Mouse (Mus musculus) intestine, embryonic 16.5 days (tissue): Measurements from ENCODE around the gene Acsbg1. TPM values are rescaled to one million over a fixed set of nuclear protein-coding genes. Genes with fewer than 3 reads are reported as not detected.

Experiments used
- ATAC-seq: fragments of 200-750 bp; cut with Nextera tagmentation; 2 replicates; pipeline ENCODE4 v1.8.0; 2017; ENCODE audit warnings: moderate TSS enrichment, moderate library complexity
- H3K27ac ChIP-seq: fragments of 300-500 bp; sonication (generic); 2 replicates; pipeline ENCODE4 v1.5.1; 2014; ENCODE audit warnings: mild to moderate bottlenecking, low read length
- H3K27me3 ChIP-seq: fragments of 300-500 bp; sonication (generic); replicated peaks from 2 replicates; pipeline ENCODE4 v1.6.1; 2014; ENCODE audit warnings: low read length, control low read depth, mixed read lengths; ENCODE audit not compliant: control insufficient read depth, insufficient read depth
- H3K36me3 ChIP-seq: fragments of 300-500 bp; sonication (generic); 2 replicates; pipeline ENCODE4 v1.6.1; 2014; ENCODE audit warnings: low read length, control low read depth; ENCODE audit not compliant: control insufficient read depth, insufficient read depth
- H3K4me1 ChIP-seq: fragments of 300-500 bp; sonication (generic); 2 replicates; pipeline ENCODE4 v1.6.1; 2014; ENCODE audit warnings: low read length, control low read depth, mixed read lengths; ENCODE audit not compliant: control insufficient read depth, insufficient read depth
- H3K4me2 ChIP-seq: fragments of 300-500 bp; sonication (generic); 2 replicates; pipeline ENCODE4 v1.6.1; 2014; ENCODE audit warnings: low read depth, low read length, control low read depth
- H3K4me3 ChIP-seq: fragments of 300-500 bp; sonication (generic); 2 replicates; pipeline ENCODE4 v1.5.1; 2014; ENCODE audit warnings: mild to moderate bottlenecking, low read length
- H3K9ac ChIP-seq: fragments of 300-500 bp; sonication (generic); 2 replicates; pipeline ENCODE4 v1.6.1; 2014; ENCODE audit warnings: low read depth, low read length
- H3K9me3 ChIP-seq: fragments of 300-500 bp; sonication (generic); 2 replicates; pipeline ENCODE4 v1.6.1; 2016; ENCODE audit warnings: low read length, control low read depth; ENCODE audit not compliant: control insufficient read depth
- WGBS: fragments of 180-500 bp; shearing (Covaris S2); extraction: QIAGEN DNeasy Blood & Tissue Kit; methylation state at CpG from one replicate; pipeline ENCODE4 v1.1.7; 2014; 5-methylcytosine and 5-hydroxymethylcytosine counted together
- polyA plus RNA-seq: library from polyadenylated mRNA; unstranded; fragments of >200 nt; fragmentation: Nextera tagmentation; extraction: Ambion mirVana; gene quantifications from 2 replicates; pipeline ENCODE4 v1.2.1, GENCODE M21; 2015

Gene Acsbg1
- polyA plus RNA-seq, 1 experiment from 2014 or later, result 0.91 TPM

DNA sequence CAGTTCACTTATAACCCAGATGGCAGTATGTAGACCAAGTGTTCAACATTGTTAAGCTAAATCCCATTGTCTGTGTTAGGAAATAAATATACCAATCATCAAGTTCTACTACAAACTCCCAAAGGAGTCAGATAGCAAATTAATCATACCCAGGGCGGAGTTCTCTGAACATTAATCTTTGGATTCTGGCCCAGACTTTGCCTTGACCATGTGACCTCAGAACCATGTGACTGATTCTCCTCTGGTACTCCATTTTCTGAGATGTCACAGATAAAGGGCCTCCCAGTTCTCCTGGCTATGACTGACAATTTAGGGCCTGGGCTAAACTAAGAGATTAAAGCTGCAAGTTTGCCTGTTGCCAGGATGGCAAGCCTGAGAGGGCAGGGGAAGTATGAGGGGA, 12.3 kb downstream of the Acsbg1 start:
- WGBS, result 84% methylated on average over 1 of the region's 1 CpGs
- ATAC-seq, result no peak

DNA sequence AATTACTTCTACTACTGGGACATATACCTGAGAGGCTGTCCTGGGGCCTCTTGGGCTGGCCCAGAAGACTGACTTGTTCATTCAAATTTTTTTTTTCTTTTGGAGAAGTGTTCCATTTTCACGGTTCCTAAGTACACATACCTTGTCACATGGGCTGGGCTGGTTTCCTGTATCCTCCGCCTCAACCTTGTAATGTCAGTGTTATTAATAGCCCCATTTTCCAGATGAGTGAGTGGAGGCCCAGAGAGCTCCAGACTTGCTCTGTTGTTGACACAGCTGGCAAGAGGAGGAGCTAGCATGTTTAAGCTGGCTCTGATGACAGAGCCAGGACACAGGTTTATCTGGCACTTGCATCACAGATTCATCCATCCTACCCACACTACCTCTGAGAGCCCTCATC, 14.2 kb downstream of the Acsbg1 start:
- no peak overlapping the region for H3K27ac ChIP-seq
- H3K36me3 ChIP-seq, result no peaks in the 10 kb centered on the region
- no peak for ATAC-seq
- WGBS, result 55% methylated on average over 2 of the region's 2 CpGs
- H3K4me2 ChIP-seq, result no peak overlapping the region
- H3K4me1 ChIP-seq, result no peaks in the 10 kb centered on the region
- H3K4me3 ChIP-seq, result no peak overlapping the region
- no peaks in the 10 kb centered on the region for H3K9me3 ChIP-seq
- no peak overlapping the region for H3K9ac ChIP-seq
- no peaks in the 10 kb centered on the region for H3K27me3 ChIP-seq

More for the DNA sequence above, 12.3 kb downstream of the Acsbg1 start:
- H3K27ac ChIP-seq, result no peak overlapping the region
- H3K9ac ChIP-seq, result no peak overlapping the region
- no peaks in the 10 kb centered on the region for H3K9me3 ChIP-seq
- H3K4me1 ChIP-seq, result no peaks in the 10 kb centered on the region
- no peaks in the 10 kb centered on the region for H3K27me3 ChIP-seq
- no peak overlapping the region for H3K4me3 ChIP-seq
- no peaks in the 10 kb centered on the region for H3K36me3 ChIP-seq
- no peak overlapping the region for H3K4me2 ChIP-seq

DNA sequence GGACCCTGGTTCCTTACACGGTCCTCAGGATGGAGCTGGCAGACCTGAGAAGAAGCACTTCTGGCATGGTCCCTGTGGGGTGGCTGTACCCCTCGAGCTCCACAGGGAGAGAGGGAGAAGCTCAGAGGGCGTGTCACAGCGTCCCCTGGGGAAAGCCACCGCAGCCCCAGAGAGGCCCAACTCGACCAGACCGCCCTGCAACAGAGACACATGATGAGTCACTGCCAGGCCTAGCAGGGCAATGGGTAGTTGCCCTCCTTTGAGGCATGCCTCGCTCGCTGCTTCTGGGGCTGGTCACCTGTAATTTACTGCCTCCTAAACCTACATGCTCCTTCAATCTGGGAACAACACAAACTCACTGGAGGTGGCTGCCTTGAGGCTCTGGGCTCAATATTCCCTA, 15.4 kb downstream of the Acsbg1 start:
- Histone ChIP-seq H3K27me3 (no peaks in the 10 kb centered on the region), H3K9ac (no peak overlapping the region), H3K36me3 (no peaks in the 10 kb centered on the region), H3K9me3 (no peaks in the 10 kb centered on the region), H3K4me1 (no peaks in the 10 kb centered on the region), H3K27ac (no peak overlapping the region), H3K4me2 (no peak overlapping the region), H3K4me3 (no peak overlapping the region)
- 65% methylated on average over 9 of the region's 9 CpGs for WGBS
- no peak for ATAC-seq

DNA sequence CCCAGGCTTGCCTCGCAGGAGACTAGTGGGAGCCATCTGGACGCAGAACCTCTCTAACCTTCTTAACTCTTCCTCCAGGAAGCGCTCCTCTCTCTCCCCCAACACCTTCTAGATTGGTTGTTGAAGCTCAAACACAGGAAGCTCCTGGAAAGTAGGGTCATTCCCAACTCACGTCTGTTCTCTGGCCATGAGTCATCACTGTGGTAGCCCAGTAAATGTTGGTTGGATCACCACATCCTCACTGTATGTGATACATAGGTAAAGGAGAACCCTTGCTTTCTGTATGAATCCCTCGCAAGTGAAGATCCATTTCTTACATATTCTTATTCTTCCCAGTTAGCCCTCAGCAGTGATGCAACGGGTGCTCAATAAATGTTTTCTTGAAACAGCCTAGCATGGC, 16.1 kb downstream of the Acsbg1 start:
- no peak overlapping the region for H3K4me3 ChIP-seq
- no peak overlapping the region for H3K9ac ChIP-seq
- H3K27me3 ChIP-seq, result no peaks in the 10 kb centered on the region
- no peaks in the 10 kb centered on the region for H3K4me1 ChIP-seq
- no peaks in the 10 kb centered on the region for H3K9me3 ChIP-seq
- no peak overlapping the region for H3K27ac ChIP-seq
- no peaks in the 10 kb centered on the region for H3K36me3 ChIP-seq
- ATAC-seq, result no peak
- 84% methylated on average over 6 of the region's 6 CpGs for WGBS
- no peak overlapping the region for H3K4me2 ChIP-seq

DNA sequence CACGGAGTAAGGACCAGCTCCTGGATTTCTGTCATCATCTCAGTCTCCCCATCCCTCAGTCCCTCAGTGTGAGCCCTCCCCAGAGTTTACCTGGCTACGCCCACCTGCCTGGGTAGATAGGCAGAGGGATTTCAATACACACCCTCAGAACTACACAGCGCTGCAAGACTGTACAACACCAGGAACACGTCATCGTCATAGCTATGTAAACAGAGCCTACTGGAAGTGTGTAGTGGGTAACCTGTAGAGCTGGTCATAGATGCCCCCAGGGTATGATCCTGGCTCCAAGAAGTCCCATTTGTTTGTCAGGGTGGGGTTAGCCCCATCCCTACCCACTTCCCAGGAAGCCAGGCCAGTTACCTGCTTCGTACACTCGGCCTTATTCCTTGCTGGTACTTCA, 18.5 kb downstream of the Acsbg1 start:
- Histone ChIP-seq H3K4me1 (no peaks in the 10 kb centered on the region), H3K4me2 (no peak overlapping the region), H3K27ac (no peak overlapping the region), H3K36me3 (no peaks in the 10 kb centered on the region), H3K9me3 (no peaks in the 10 kb centered on the region), H3K27me3 (no peaks in the 10 kb centered on the region), H3K9ac (no peak overlapping the region), H3K4me3 (no peak overlapping the region)
- ATAC-seq, result no peak
- 79% methylated on average over 7 of the region's 7 CpGs for WGBS

DNA sequence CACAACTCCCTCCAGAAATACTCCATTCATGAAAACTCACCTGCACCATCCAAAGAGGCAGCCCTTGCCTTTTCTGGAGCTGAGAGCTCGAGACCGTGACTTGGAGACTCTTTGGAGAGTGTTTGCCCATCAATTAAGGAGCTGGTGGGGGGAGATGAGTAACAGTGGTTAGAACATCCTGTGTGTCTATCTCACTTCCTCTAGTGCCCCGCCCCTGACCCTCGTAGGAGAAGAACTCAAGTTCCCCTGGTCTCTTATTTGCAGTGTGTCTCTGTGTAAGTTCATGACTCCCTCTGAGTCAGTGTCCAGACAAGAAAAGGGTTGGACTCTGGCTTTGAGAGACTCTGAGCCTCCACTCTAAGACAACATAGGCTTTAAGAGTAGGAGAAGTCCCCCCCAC, 19.1 kb downstream of the Acsbg1 start:
- WGBS, result 68% methylated on average over 4 of the region's 4 CpGs
- Histone ChIP-seq H3K4me3 (no peak overlapping the region), H3K4me2 (no peak overlapping the region), H3K4me1 (no peaks in the 10 kb centered on the region), H3K9me3 (no peaks in the 10 kb centered on the region), H3K27ac (no peak overlapping the region), H3K9ac (no peak overlapping the region), H3K36me3 (no peaks in the 10 kb centered on the region), H3K27me3 (no peaks in the 10 kb centered on the region)
- ATAC-seq, result no peak

DNA sequence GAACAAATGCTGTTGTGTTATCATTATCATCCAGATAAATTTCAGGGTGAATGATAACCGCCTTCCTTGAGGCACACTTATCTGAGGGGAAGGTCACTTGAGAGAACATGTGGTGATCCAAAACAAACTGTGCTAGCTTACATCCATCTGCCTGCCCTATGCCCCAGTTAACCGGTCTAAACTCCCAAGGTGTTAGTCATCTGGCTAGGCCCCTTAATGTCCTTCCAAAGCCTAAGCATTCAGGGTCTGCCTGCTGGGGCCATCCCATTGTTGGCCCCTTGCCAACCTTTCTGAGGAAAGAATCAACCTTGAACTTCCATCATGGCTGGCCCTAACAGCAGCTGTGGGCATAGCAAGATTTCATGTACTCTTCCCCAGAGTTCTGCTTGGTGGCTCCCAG, 19.5 kb downstream of the Acsbg1 start:
- Histone ChIP-seq H3K4me1 (no peaks in the 10 kb centered on the region), H3K9ac (no peak overlapping the region), H3K27ac (no peak overlapping the region), H3K27me3 (no peaks in the 10 kb centered on the region), H3K36me3 (no peaks in the 10 kb centered on the region), H3K4me2 (no peak overlapping the region), H3K4me3 (no peak overlapping the region), H3K9me3 (no peaks in the 10 kb centered on the region)
- ATAC-seq, result no peak
- WGBS, result 62% methylated on average over 2 of the region's 2 CpGs

DNA sequence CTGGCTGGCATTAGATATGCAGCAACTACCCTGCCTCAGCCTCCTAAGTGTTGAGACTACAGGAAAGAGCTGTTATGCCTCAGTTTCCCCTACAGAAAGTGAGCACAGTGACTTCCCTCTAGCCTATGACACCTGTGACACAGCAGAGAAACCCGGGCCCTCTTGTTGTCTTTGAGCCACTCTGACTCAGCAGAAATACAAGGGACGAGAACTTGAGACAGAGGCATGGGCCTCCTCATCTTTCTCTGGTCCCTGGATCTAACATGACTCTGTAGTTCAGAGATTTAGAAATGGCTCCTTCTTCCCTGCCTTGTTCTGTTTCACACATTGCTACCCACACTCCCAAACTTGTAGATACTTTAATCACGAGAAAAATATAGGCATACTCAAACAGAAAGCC, 20.1 kb downstream of the Acsbg1 start:
- H3K36me3 ChIP-seq, result no peaks in the 10 kb centered on the region
- no peak overlapping the region for H3K4me3 ChIP-seq
- no peak overlapping the region for H3K4me2 ChIP-seq
- no peak overlapping the region for H3K9ac ChIP-seq
- H3K4me1 ChIP-seq, result no peaks in the 10 kb centered on the region
- 66% methylated on average over 3 of the region's 3 CpGs for WGBS
- no peak overlapping the region for H3K27ac ChIP-seq
- ATAC-seq, result no peak
- H3K9me3 ChIP-seq, result no peaks in the 10 kb centered on the region
- no peaks in the 10 kb centered on the region for H3K27me3 ChIP-seq

DNA sequence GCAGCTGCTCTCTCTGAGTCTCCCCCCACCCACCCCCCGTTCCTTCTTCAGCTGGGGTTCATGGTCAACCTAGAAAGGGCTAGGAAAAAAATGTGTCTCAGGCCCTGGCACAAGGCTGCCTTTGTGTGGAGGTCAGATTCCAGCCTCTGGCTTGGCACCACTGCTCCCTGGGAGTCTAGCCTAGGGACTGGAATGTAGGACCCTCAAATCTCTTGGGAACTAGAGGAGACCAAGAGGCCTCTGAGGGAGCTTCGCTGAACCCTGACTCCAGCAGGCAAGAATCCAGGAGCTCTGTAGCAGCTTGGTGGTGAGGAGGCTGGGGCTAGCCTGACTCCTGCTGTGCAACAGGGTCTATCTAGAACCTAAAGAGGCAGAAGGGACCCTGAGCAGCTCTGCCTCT, 22.5 kb downstream of the Acsbg1 start:
- Histone ChIP-seq H3K4me3 (no peak overlapping the region), H3K27ac (no peak overlapping the region), H3K36me3 (no peaks in the 10 kb centered on the region), H3K27me3 (no peaks in the 10 kb centered on the region), H3K9me3 (no peaks in the 10 kb centered on the region), H3K9ac (no peak overlapping the region), H3K4me2 (no peak overlapping the region), H3K4me1 (no peaks in the 10 kb centered on the region)
- 48% methylated on average over 2 of the region's 2 CpGs for WGBS
- ATAC-seq, result no peak

DNA sequence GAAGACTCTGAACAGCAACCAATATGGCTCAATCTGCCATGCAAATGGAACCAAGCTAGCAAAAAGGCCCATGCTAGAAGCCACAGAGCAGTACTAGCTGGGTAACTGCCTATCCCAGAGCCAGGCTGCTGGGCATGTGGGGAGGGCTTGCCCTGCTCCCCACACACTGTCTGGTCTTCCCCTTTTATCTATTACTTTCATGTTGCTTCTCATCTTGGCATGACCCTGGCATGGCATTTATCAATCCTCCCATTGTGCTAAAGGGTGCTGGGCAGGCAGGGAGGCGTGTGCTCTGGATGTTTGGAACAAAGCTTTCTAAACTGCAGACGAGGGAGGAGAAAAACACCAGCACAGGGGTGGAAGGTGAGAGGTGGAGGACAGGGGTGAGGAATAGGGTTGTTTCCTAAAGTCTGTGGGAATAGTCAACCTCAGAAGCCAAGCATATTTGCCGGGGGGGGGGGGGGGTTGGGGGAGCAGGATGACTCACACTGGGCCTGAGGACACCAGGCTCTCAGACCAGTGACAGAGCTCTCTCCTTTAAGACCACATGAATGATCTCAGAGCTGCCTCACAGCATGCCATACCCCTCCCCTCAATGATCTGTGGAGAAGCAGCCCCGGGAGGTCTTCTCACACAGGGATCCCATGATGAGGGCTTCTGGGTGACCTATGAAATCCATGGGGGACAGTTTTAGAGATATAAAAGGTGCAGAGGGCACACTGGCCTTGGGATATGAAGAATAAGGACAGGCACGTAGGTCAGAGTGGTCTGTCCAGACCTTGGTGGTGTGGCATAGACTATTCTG, 24.0 kb downstream of the Acsbg1 start:
- H3K27ac ChIP-seq, result no peak overlapping the region
- no peaks in the 10 kb centered on the region for H3K36me3 ChIP-seq
- H3K9ac ChIP-seq, result no peak overlapping the region
- no peak overlapping the region for H3K4me2 ChIP-seq
- H3K4me1 ChIP-seq, result no peaks in the 10 kb centered on the region
- 48% methylated on average over 5 of the region's 5 CpGs for WGBS
- H3K27me3 ChIP-seq, result no peaks in the 10 kb centered on the region
- ATAC-seq, result no peak
- H3K4me3 ChIP-seq, result no peak overlapping the region
- no peaks in the 10 kb centered on the region for H3K9me3 ChIP-seq
